Mouse (Mus musculus) Patski (cell line): Measurements from ENCODE around the gene Fgfr2. TPM values are rescaled to one million over a fixed set of nuclear protein-coding genes. Genes with fewer than 3 reads are reported as not detected.
A peak's percentile ranks its signal among the peaks of the same experiment; 100 is the strongest.
"Not testable (repeated sequence)": the region's sequence is repeated elsewhere in the genome, so short reads cannot be mapped to it uniquely, and the experiment has no call there.

Experiments
- ATAC-seq: fragments of 100-300 bp; one replicate; pipeline ENCODE4 v1.8.0; 2021
- CTCF ChIA-PET: fragments of 350-600 bp; sonication (Branson Sonifier 250); formaldehyde crosslinking; loops from one replicate; lab custom pipeline; 2022; ENCODE audit warnings: inconsistent platforms; lab: Charles Lee
- POLR2A ChIA-PET: fragments of 350-600 bp; sonication (Branson Sonifier 250); formaldehyde crosslinking; loops from one replicate; lab custom pipeline; 2022; ENCODE audit warnings: antibody characterized with exemption, inconsistent platforms; lab: Charles Lee
- DNase-seq: peaks from one replicate; pipeline ENCODE4 v3.0.0-alpha.2; 2011; ENCODE audit warnings: low read depth, low spot score
- H3K27me3 ChIP-seq: fragments of 371-371 bp; one replicate; pipeline ENCODE4 v1.5.1; 2021
- CTCF ChIP-seq: fragments of 100-300 bp; IDR thresholded peaks from one replicate; pipeline ENCODE4 v1.5.1; 2021
- in situ Hi-C: fragments of 300-500 bp; cut with MboI; formaldehyde crosslinking; loops from 3 replicates; pipeline ENCODE4 v1.11.1; 2018; ENCODE audit warnings: low pct_unique_long_range_greater_than_20kb, mixed read lengths
- polyA plus RNA-seq: library from polyadenylated mRNA; unstranded; gene quantifications from one replicate; pipeline ENCODE4 v1.2.3, GENCODE M21; 2021

Gene Fgfr2
- polyA plus RNA-seq, 1 experiment from 2014 or later = 48.8 TPM

GRCm38 (mm10) chr7:132540597-132540996, 582.6 kb downstream of the Fgfr2 start:
- ChIA-PET POLR2A (no interaction called here), CTCF (interaction anchor here (1.7 to 1.8 kb wide), 2 partner anchors 8 to 64 kb away, joined by 3 to 5 read pairs; no protein-coding TSS in a partner anchor)
- H3K27me3 ChIP-seq = no peaks in the 10 kb centered on the region
- in situ Hi-C loops = loop anchor here (5.0 to 10.0 kb wide), 2 partner anchors 68 to 626 kb away; no protein-coding TSS in a partner anchor
- ATAC-seq (no peak), DNase-seq (no peak)
- TF ChIP-seq CTCF = no peak

- no peak for ATAC-seq
- TF ChIP-seq CTCF = no peak
- no peak for DNase-seq
- peaks cover 3% of the 10 kb centered on the region for H3K27me3 ChIP-seq
- in situ Hi-C loops = no loop called here
- ChIA-PET POLR2A (no interaction called here), CTCF (interaction anchor here (1.5 kb wide), 1 partner anchor 10 kb away, joined by 5 read pairs; no protein-coding TSS in a partner anchor)
These were observed 593.9 kb downstream of the Fgfr2 start for GRCm38 (mm10) chr7:132529206-132529605.

- CTCF ChIA-PET = no interaction called here
- in situ Hi-C loops = no loop called here
- no peak for TF ChIP-seq CTCF
- DNase-seq (no peak), ATAC-seq (no peak)
- no peaks in the 10 kb centered on the region for H3K27me3 ChIP-seq
- POLR2A ChIA-PET = no interaction called here
These were observed 609.6 kb downstream of the Fgfr2 start for GRCm38 (mm10) chr7:132513419-132513982.

GRCm38 (mm10) chr7:132509110-132509509, 614.0 kb downstream of the Fgfr2 start:
- ATAC-seq (no peak), DNase-seq (no peak)
- H3K27me3 ChIP-seq = no peaks in the 10 kb centered on the region
- no peak for TF ChIP-seq CTCF
- in situ Hi-C loops = no loop called here
- CTCF ChIA-PET = interaction anchor here (0.7 kb wide), 1 partner anchor 27 kb away, joined by 3 read pairs; no protein-coding TSS in a partner anchor
- POLR2A ChIA-PET = interaction anchor here (0.7 kb wide), 1 partner anchor 289 kb away, joined by 3 read pairs; no protein-coding TSS in a partner anchor

GRCm38 (mm10) chr7:132507361-132507760, 615.8 kb downstream of the Fgfr2 start:
- TF ChIP-seq CTCF = peak; percentile 57
- CTCF ChIA-PET = interaction anchor here (0.9 kb wide), 1 partner anchor 10 kb away, joined by 3 read pairs; no protein-coding TSS in a partner anchor
- DNase-seq (no peak), ATAC-seq (no peak)
- in situ Hi-C loops = no loop called here
- no peaks in the 10 kb centered on the region for H3K27me3 ChIP-seq
- POLR2A ChIA-PET = interaction anchor here (0.9 kb wide), 1 partner anchor 25 kb away, joined by 3 read pairs; no protein-coding TSS in a partner anchor

GRCm38 (mm10) chr7:132506226-132506625, 616.9 kb downstream of the Fgfr2 start:
- TF ChIP-seq CTCF = no peak
- in situ Hi-C loops = no loop called here
- no peaks in the 10 kb centered on the region for H3K27me3 ChIP-seq
- ATAC-seq (no peak), DNase-seq (no peak)
- ChIA-PET CTCF (no interaction called here), POLR2A (no interaction called here)

- DNase-seq, CTCF ChIA-PET, H3K27me3 ChIP-seq, in situ Hi-C loops, ATAC-seq: not testable (repeated sequence)
- POLR2A ChIA-PET = interaction anchor here (0.7 kb wide), 1 partner anchor 266 kb away, joined by 4 read pairs; no protein-coding TSS in a partner anchor
These were observed 620.7 kb downstream of the Fgfr2 start for GRCm38 (mm10) chr7:132502445-132502844.

- POLR2A ChIA-PET = no interaction called here
- CTCF ChIA-PET = no interaction called here
- no peak for DNase-seq
- H3K27me3 ChIP-seq = peaks cover 6% of the 10 kb centered on the region
- TF ChIP-seq CTCF = no peak
- in situ Hi-C loops = loop anchor here (25.0 kb wide), 1 partner anchor 610 kb away; no protein-coding TSS in a partner anchor
- ATAC-seq = no peak
These were observed 626.0 kb downstream of the Fgfr2 start for GRCm38 (mm10) chr7:132497142-132497541.

- in situ Hi-C loops = loop anchor here (25.0 kb wide), 1 partner anchor 607 kb away; no protein-coding TSS in a partner anchor
- CTCF ChIA-PET = no interaction called here
- peaks cover 13% of the 10 kb centered on the region for H3K27me3 ChIP-seq
- no peak for DNase-seq
- no peak for ATAC-seq
- POLR2A ChIA-PET = no interaction called here
- no peak for TF ChIP-seq CTCF
These were observed 628.9 kb downstream of the Fgfr2 start for GRCm38 (mm10) chr7:132494263-132494662.

GRCm38 (mm10) chr7:132493632-132494031, 629.5 kb downstream of the Fgfr2 start:
- no peak for DNase-seq
- in situ Hi-C loops = loop anchor here (25.0 kb wide), 1 partner anchor 606 kb away; no protein-coding TSS in a partner anchor
- no peak for TF ChIP-seq CTCF
- ChIA-PET CTCF (no interaction called here), POLR2A (no interaction called here)
- H3K27me3 ChIP-seq = peaks cover 13% of the 10 kb centered on the region
- no peak for ATAC-seq

GRCm38 (mm10) chr7:132491902-132492301, 631.2 kb downstream of the Fgfr2 start:
- ChIA-PET CTCF (interaction anchor here (1.1 kb wide), 1 partner anchor 275 kb away, joined by 3 read pairs; no protein-coding TSS in a partner anchor), POLR2A (no interaction called here)
- no peak for DNase-seq
- in situ Hi-C loops = loop anchor here (25.0 kb wide), 1 partner anchor 605 kb away; no protein-coding TSS in a partner anchor
- no peak for TF ChIP-seq CTCF
- no peak for ATAC-seq
- H3K27me3 ChIP-seq = peaks cover 7% of the 10 kb centered on the region
